Mouse (Mus musculus): ENCODE results near the gene Crebrf. TPM values are rescaled to one million over a fixed set of nuclear protein-coding genes. Genes with fewer than 3 reads are reported as not detected.

The Crebrf gene
- total RNA-seq, 2 experiments from 2014 or later: 45.3 to 45.4 TPM

- DNase-seq (ENCODE audit: low spot score in 2 of 2): no peak
Measured at GRCm38 (mm10) chr17:26816810-26817209, 101.4 kb downstream of the Crebrf start.

DNA sequence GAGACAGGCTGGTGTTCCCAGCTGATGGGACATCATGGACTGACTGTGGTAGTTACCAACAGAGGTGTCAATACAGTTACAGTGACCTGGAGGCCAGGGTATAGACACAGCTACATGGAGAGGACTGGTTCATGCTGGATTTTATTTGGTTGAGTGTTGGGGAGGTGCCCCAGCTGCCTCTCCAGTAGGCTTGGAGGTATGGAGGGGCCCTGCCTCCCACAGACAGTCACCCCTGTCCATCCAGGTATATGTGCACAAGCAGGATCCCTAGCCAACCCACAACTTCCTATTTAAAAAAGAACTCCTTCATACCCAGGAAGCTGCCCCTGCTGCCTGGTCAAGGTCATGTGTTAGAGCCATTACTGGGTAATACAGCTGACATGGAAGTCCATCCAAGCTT, 102.3 kb downstream of the Crebrf start:
- DNase-seq (ENCODE audit: low spot score in 2 of 2): no peak

DNA sequence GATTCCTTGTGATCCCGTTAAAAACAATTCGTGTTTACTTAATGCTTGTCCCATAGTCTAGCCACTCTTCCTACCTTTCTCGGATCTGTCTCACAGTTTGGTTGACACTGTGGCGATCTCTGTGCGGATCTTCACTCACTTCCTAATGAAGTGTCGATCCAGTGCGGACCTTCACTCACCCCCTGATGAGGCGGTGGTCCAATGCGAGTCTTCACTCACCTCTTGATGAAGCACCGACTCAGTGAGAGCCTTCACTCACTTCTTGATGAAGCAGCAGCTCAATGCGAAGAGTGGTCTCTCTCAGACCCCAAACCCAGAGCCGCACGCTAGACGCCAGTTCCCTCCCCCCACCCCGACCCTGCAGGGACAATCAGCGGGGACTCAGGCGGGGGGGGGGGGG, 110.7 kb downstream of the Crebrf start:
- DNase-seq (ENCODE audit: low spot score in 2 of 2): no peak

Other genes starting within 250 kb of the Crebrf start
- 100 to 1,000 TPM; 132 to 144 TPM for gene Ergic1, start 154.2 kb upstream of the Crebrf start, total RNA-seq (2021)
- gene Dusp1, start 153.5 kb upstream of the Crebrf start, total RNA-seq (2021): 10 to 100 TPM; 20.3 to 24.3 TPM
- gene Atp6v0e, start 52.4 kb upstream of the Crebrf start, total RNA-seq (2021): 10 to 100 TPM; 53.8 to 59.3 TPM
- gene Bnip1, start 65.4 kb downstream of the Crebrf start, total RNA-seq (2021): 10 to 100 TPM; 29.5 to 30.7 TPM
- not detected for gene Nkx2-5, start 129.4 kb downstream of the Crebrf start, total RNA-seq (2021)
- gene Kifc5b, start 201.4 kb downstream of the Crebrf start, total RNA-seq (2021): 1 to 10 TPM; 2.7 to 3.1 TPM
- 10 to 100 TPM; 18.6 to 21.0 TPM for gene Phf1, start 217.4 kb downstream of the Crebrf start, total RNA-seq (2021)
- 100 to 1,000 TPM; 109 to 115 TPM for gene Cuta, start 223.9 kb downstream of the Crebrf start, total RNA-seq (2021)
- gene Syngap1, start 225.6 kb downstream of the Crebrf start, total RNA-seq (2021): 100 to 1,000 TPM; 512 to 532 TPM

All from layer of hippocampus, postnatal 14 days (tissue).